Mouse (Mus musculus) spleen, embryonic (tissue): ENCODE data around the gene Carmil1.

Experiments
- CTCF ChIA-PET: fragments of 350-600 bp; sonication (Branson Sonifier 250); formaldehyde crosslinking; loops from one replicate; lab custom pipeline; 2022; lab: Charles Lee

Carmil1 gene

DNA sequence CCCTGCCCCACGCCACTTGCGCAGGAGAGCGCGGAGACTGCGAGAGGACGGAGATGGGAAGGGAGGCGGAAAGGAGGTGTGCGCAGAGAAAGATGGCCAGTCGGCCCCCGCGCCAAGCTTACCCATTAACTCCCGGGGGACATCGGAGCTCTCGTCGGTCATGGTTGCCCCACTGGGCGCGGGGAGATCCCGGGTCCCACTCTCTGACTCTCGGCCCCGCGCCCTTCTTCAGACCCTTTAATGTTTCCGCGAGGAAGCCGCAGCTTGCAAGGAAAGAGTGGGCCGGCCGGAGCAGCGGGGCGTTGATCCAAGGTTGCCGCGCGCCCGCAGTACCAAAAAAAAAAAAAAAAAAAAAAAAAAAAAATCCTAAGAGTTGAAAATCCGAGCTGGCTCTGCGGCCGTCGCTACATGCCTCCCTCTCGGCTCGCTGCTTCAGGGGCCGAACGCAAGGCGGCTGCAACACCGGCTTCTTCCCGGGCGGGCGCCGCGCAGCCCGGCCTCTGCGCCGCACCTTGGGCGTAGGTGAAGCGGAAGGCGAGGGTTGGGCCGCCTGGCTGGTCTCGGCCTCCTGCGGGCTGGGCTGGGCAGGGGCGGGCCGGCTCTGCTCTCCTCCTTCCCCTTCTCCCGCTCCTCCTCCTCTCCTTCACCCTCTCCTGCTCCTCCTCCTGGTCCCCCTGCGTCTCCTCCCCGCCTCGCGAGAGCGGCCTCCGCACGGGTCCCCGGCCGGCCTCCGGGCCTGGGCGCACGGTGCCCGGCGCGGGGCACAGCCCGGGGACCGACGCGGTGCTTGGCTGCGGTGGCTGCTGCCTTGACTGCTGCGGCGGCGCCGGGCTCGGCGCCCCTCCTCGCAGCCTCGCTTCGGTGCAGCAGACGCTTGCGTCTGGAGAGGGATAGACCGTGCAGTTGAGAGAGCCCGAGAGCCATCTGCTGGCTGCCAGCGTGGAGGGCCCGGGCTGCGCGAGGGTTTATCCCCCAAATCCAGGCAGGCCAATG is at the start of gene Carmil1:
Gene Carmil1, minus strand, starts transcription at position 357 of the 993 bp plus-strand sequence.
- CTCF ChIA-PET = interaction anchor here (0.6 to 0.7 kb wide), 3 partner anchors 11 to 238 kb away, joined by 3 to 16 read pairs (median 5); no protein-coding TSS in a partner anchor

DNA sequence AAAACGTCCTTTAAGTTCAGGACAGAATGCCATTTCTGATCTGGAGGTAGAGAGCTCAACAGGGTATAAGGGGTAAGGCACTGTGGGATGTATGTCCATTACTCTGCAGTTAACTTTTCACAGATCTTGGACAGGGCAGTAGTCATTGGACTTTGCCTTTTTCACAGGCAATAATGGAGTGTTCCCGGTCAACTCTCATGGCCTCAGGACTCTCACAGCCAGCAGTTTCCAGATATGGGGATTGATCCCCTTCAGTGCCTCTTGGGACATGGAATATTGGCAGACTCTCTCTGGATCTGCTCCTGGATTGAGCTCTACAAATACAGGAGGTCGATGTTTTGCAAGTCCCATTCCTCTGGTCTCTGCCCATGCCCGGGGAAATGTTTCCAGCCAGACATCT is 49.5 kb upstream of the Carmil1 start:
- CTCF ChIA-PET = no interaction called here

DNA sequence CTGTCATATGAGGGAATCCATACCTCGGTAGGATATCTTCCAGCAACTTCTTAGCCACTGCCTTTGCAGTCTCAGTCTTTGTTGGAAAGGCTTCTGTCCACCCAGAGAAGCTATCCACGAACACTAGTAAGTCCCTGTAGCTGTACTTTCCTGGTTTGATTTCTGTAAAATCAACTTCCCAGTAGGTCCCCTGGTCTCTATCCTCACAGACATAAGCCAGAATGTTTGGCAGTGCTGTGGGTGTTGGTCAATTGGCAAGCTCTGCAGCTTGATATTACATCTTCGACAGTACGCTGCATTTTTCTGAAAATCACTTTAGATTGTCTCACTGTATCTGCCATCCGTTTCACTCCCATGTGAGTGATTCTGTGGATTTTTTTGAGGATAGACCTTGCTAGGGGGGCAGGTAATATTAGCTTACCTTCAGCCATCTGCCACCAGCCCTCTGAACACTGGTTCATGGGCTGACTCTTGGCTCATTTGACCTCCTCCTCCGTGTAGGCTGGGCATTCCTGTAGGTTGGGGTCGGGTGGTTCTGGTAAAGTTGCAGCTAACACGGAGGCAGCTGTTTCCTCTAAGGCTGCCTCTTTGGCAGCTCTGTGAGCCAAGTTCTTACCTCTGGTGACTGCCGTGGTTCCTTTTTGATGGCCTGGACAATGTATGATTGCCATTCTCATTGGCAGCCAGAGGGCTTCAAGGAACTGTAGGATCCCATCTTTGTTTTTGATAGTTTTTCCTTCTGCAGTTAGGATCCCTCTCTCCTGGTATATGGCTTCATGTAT is 47.6 kb upstream of the Carmil1 start:
- CTCF ChIA-PET = no interaction called here

DNA sequence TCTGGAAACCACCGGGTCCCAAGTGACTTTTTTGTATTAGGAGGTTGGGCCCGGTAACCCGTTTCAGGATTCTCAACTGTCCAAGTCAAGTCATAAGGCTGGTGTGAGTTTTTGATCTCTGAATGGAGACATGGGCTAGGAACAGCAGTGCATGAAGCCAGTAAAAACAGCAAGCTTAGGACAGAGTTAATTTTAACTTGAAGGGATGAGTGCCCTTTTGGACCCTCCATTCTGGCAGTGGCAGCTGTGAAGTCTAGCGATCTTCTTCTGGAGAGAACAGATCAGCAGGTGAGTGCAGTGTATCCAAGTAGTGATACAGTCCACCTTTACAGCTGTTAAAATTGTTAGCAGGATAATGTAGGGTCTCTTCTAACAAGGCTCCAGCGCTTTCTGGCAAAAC is 46.6 kb upstream of the Carmil1 start, which contains the start of gene Cmah:
Gene Cmah, plus strand, starts transcription at position 204 of the 400 bp plus-strand sequence.
- CTCF ChIA-PET = no interaction called here

DNA sequence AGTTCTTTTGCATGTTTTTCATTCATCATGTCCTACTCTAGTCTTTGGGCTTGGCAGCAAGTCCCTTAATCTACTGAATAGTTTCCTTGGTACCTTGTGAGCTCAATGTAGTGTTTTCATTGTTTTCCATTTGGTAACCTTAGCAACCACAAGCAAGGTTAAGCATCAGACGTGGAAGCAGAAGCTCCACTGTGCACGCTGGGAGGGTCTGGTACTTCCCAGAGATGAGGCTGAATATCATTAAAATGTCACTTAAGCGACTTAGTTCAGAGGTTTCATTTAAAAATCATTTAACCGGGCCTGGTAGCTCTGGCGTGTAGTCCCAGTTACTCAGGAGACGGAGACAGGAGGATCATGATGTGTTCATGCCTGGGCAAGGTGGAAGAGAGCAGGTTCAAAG is 40.7 kb upstream of the Carmil1 start:
- CTCF ChIA-PET = no interaction called here

DNA sequence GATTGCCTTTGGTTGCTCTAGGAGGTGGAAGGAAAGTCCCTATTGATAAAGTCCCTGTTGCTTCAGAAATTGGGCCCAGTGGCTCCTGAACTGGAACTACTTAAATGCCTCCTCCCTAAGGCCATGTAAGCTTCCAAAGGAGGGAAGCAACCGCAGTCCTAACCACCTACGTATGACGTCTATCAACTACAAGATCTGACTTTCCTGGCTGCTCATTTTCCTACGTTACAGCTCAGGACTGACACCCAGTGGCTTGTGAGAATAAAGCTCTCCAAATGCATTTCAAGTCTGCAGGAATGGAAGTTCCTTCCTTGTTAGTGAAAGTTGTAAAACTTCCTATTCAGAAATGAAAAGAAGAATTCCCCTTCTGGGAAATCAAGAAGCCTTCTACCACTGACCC is 38.0 kb upstream of the Carmil1 start:
- CTCF ChIA-PET = no interaction called here

DNA sequence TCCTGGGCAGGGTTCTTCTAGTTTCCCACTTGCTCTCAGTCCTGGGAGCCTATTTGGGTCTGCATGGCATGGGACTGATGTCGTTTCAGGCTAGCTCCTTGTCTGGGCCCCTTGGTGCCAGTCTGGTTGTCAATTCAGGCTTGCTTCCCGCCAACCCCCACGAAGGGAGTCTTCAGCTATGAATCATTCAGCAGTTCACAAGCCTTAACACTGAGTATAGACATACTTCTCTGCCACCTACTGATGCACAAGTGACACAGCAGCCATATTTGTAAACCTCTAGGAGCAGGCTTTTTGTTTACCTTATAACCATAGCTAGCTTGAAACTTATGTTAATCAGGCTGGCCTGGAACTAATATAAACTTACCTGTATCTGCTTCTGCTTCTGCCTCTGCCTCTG is 36.0 kb upstream of the Carmil1 start:
- CTCF ChIA-PET = no interaction called here

DNA sequence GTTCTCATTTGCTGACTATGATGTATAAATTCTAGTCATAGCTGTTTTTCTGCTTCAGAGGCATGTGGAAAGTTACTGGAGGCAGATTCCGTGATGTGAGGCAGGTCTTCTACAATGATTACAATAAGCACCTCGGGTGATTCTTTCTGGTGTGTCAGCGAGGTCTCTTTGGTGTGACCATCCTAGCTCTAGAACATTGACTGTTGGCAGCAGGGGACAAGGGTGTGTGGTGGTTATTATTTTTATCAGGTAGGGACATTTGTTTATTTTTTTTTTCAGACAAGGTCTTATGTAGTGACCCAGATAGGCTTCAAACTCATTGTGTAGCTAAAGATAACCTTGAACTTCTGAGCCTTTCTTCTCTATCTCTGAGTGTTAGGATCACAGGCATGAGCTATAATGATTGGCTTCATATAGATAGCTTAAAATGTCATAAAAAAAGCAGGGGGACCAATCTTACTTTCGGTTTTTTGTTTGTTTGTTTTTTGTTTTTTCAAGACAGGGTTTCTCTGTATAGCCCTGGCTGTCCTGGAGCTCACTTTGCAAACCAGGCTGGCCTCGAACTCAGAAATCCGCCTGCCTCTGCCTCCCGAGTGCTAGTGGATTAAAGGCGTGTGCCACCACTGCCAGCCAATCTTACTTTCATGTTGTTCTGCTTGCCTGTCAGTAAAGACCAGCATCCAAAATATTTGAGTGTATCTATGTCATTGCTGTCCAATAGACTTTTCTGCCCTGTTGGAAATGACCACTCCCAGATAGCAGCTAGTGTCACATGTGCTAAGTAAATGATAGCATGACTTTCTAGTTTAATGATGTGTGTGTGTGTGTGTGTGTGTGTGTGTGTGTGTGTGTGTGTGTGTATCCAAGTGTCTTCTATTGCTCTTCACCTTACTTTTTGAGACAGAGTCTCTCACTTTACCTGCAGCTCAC is 30.7 kb upstream of the Carmil1 start:
- CTCF ChIA-PET = interaction anchor here (0.5 to 1.0 kb wide), 3 partner anchors 13 to 335 kb away, joined by 3 to 4 read pairs (median 3); no protein-coding TSS in a partner anchor

DNA sequence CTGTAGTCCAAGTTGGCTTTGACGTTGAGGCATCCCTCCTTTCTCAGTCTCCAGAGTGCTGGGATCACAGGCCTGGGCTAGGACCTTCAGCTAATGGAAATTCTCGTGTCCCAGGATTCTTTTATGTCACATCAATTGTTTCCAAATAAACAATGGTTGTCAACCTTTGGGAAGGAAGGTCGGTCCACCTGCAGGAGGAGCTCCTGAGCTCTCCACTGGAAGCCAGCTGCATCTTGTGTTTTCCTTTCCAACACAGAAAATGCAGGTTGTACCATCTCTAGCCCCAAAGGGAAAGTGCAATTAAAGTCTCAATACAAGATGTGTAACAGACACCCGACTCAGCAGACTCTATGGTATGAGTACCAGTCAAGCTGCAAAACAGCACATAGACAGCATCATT is 25.7 kb upstream of the Carmil1 start:
- CTCF ChIA-PET = no interaction called here

DNA sequence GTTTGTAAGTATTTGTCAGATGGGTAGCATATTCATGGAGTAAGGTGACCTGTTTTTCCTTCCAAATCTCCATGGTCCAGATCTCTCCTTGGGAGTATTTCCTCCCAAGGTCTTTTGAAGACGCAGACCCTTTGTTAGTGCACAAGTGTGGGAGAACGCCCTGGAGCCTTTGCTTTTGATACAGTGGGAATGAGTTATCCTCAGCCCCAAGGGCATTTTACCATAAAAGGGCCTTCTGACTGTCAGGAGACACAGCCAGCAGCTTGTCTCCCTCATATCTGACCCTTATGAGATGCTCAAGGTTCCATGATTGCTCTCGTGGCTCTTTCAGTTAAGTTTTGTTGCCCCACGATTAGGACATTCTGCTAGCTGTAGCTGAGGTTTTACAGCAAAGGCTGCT is 24.9 kb upstream of the Carmil1 start:
- CTCF ChIA-PET = no interaction called here

DNA sequence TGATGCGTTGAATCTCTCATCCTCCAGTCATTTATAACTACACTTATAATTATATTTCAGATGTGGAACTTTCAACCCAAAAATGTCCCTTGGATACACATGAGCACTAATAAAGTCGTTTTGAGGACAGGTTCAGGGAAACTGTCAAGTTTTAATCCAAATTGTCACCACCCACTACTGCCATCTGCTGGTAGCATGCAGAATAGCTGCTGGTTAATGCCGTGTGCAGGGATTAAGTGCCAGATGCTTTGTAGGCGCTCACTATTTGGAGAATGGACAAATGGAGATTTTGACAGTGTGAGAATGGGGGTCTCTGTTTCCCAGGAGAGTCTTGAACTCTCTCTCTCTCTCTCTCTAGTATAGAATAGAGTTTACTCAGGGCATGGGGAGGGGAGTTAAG is 16.7 kb upstream of the Carmil1 start:
- CTCF ChIA-PET = no interaction called here

DNA sequence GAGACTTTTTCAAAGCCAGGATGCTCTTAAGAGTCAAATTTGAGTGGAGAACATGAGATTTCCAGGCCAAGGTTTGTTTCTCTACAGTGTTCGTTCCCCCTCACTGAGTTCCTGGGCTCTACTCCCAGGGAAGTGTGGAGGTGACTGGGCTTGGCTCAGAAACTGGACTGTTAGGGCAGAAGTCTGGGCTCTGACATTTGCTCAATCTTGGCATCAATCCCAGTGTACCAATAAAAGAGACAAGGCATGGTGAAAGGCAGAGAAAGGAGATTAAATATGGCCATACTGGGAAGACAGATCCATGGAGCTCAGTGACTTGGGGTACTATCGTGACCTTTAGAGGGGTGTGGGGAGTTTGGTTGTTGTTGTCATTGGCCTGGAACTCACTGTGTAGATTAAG is 6.8 kb upstream of the Carmil1 start:
- CTCF ChIA-PET = interaction anchor here (0.5 kb wide), 1 partner anchor 343 kb away, joined by 6 read pairs; no protein-coding TSS in a partner anchor

DNA sequence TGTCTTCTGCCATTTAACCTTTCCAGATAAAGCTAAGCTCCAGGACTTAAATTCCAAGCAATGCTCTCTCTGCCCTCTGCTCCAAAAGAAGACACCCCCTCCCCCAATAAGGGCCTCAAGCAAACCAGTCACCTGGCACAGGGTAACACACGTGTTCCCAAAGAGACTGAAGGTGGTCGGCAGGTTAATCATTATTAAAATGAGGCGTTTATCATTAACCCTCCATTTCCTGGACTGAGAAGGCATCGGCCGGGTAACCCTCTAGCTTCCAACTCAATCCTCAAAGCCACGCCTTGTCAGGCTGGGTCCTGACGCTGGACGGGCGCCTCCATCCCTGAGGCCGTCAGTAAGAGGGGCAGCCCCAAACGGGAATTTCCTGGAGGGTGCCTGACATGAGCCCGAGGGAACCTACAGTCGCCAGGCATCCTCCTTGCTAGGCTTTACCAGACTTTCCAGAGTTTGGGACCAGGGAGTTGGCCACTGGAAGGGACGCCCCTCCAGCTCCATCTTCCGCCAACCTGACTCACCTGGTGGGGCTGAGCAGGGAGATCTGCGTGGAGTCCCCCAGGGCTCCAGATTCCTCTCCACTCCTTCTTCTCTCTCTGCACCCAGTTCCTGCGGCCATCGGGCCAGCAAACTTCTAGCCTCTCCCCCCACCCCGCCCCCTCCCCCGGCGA is 695 bp downstream of the Carmil1 start:
- CTCF ChIA-PET = interaction anchor here (0.7 kb wide), 1 partner anchor 237 kb away, joined by 16 read pairs; no protein-coding TSS in a partner anchor

DNA sequence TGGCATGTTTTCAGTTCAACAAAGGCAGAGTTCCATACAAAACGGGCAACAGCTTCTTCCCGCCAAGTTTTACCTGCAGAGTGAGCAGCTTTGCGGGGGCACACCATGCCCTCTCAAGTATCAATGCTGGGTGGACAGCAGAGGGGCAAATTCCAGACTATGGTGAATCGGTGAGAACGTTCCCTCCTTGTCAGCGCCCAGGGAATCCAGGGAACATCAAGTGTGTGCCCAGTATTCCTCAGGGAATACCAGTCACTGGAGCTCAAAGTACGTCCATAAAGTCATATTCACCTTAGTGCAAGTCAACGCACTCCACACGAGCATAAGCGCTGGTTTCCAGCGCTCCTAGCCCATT is 1.2 kb downstream of the Carmil1 start:
- CTCF ChIA-PET = no interaction called here

DNA sequence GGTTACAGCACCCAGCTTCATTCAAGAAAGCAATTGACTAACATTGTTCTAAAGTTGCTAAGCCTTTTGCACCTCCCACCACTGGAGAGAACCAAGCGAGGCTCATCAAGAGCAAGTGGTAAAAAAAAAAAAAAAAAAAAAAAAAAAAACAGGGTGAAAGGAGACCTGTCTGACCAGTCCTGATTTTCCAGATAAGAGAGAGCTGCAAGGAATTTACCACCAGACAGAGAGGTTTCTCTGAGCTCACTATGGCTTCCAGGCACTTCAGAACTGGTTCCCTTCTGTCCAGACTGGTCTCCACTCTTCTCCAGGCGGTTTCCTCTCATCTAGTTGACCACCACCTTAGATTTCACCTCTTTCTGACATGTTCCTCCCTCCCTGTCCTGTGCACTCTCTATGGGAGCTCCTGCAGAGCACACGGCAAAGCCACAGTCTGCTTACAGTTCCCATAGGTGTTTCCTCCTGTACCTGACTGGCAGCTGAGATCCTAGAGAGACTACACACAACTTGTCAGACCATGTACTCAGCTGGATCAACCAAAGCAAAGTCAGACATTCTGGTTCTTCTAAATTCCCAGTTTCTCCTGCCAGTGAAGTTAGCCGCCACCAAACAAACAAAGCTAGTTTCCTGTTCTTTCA is 7.7 kb downstream of the Carmil1 start:
- CTCF ChIA-PET = no interaction called here

DNA sequence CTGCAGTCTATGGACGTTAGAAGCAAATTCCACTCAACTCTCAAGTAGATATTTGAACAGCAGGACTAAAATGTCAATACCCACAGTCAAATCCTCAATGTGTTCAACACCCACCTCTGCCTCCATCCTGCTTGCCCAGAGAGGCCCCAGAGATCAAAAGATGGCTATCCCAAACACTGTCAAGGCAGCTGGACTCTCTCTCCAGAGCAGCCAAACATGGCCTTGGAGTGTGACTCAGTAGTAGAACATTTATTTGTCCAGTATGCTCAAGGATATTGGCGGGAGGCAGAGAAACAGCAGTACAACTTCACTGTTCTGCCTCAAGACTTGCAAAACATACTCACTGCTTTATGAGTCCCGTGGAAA is 11.5 kb downstream of the Carmil1 start:
- CTCF ChIA-PET = interaction anchor here (0.8 kb wide), 1 partner anchor 12 kb away, joined by 5 read pairs; the partner anchor contains the start of gene Carmil1

DNA sequence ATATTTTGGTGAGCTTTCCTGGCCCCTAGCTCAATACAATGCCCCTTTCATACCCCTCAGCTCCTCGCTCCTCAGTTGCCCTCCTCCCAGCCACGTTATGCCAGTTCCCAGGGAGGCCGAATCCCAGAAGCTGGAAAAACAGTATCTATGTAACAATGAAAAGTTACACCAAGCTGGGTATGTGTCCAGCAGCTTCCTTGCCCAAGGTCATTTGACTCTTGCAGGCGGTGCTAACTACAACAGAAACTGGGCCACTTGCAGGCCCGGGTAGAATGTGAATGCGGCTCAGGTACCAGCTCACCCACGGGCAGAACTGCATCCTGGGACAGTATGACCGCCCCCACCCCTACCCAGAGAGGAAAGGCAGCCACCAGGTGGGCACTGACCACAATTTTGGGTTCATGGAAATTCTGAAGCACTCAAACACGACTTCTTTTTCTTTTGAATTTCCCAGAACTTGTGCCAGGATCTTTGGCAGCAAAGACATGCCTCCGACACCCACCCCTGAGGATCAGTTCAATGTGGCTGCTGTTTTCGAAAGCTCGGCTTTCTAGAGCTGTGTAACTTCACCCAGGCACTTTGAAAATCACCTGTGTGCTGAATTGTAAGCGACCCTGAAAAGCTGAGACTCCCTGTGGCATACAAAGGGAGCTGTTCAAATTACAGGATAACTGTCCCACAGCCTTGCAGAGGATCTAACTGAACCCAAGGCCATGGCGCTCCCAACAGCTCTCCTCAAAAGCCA is 12.1 kb downstream of the Carmil1 start:
- CTCF ChIA-PET = no interaction called here

DNA sequence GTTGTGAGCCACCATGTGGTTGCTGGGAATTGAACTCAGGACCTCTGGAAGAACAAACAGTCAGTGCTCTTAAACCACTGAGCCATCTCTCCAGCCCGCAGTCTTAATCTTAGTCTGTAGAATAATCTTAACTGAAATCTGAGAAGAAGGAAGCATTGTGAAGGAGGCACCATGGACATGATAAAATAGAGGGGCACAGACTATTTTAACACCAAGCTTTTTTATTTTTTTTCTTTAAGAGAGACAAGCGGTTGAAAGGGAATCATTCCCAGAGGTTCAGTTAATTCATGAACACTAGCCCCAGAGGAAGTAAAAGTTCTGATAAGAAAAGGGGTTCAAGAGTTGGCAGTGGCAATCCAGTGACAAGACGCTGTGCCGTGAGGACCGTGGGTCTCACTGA is 15.8 kb downstream of the Carmil1 start:
- CTCF ChIA-PET = no interaction called here

DNA sequence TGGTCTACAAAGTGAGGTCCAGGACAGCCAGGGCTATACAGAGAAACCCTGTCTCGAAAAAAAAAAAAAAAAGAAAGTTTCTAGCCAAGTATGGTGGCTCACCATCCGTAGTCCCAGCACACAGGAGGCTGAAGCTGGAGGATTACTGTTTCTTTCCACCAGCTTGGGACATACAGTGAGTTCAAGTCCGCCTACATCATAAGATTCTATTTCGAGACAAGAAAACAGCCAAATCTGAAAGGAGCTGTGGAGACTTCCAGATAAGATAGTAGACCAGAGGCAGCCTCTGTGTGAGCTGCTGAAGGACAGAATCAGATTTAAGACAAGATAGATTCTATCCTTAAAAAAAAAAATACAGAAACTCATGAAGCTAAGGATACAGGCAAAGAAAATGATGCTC is 17.0 kb downstream of the Carmil1 start:
- CTCF ChIA-PET = no interaction called here
